Mouse (Mus musculus): ENCODE results near the gene Rex1bd. TPM values are rescaled to one million over a fixed set of nuclear protein-coding genes. Genes with fewer than 3 reads are reported as not detected.
A peak's percentile ranks its signal among the peaks of the same experiment; 100 is the strongest.

Gene Rex1bd
- total and polyA plus RNA-seq, 2 experiments from 2014 or later = 140 to 190 TPM

DNA sequence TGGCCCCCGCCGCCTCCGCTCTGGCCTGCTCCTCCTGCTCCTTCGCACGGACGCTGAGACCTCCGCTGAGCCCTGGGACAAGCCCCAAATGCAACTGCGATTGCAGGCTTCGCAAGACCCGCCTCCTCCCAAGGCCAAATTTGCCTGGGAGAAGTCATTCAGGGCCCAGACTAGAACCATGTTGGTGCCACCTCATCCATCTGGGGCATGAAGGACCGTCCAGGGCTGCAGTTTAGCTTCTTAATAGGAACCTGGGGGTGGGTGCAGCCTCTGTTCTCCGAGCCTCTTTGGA is 10.8 kb downstream of the Rex1bd start:
- H3K9ac ChIP-seq (replicated peaks; ENCODE audit: low read length) = no peak overlapping the region; the same call in 1 of the 2 replicates
- no peak for TF ChIP-seq CTCF (IDR thresholded peaks at IDR 0.05; ENCODE audit: low read depth)

DNA sequence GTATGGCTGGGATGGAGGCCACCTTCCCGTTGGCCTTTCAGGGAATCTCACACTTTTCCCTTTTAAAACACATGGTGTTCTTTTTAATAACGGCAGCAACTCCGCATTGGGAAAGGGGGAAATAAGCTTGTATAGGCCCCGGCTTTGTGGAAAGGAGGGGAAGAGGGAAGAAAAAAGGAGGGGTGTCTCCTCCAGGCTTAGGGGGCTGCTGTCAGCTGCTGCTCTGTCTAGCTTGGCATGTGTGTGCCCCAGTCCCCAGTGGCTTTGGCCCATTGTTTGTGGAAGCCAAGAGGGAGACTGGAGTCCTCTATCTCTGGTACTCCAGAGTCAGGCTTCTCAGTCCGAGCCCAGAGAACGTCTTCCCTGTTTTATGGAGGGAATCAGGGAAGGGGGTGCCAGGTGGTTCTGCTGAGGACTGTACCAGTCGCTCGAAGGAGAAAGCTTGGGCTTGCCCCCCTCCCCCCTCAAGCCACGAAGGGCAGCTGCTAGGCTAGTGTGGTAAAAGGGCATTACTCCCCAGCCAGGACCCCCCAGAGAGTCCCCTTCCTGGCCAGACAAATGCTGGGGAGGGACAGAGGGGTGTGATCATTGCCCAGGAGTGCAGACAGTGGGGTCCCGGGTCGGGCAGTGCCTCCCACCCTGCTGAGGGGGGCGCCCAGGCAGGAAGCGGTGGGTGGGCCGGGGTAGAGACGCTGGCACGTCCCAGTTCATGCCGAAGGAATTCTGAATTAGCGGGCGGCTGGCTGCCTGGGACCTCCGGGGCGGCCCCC is 11.4 kb downstream of the Rex1bd start:
- Histone ChIP-seq H3K27me3 (ENCODE audit: insufficient read depth, low read length) (peaks cover 59% of the 10 kb centered on the region), H3K4me2 (ENCODE audit: low read depth, low read length) (peak overlapping the region; percentile 62; the same call in 1 of the 2 replicates), H3K9me3 (ENCODE audit: low read length) (no peaks in the 10 kb centered on the region), H3K27ac (no peak overlapping the region), H3K9ac (replicated peaks; ENCODE audit: low read length) (no peak overlapping the region; the same call in 1 of the 2 replicates), H3K36me3 (ENCODE audit: insufficient read depth, low read length) (no peaks in the 10 kb centered on the region), H3K4me3 (ENCODE audit: low read length) (no peak overlapping the region), H3K4me1 (ENCODE audit: insufficient read depth, low read length) (no peaks in the 10 kb centered on the region)
- WGBS = 5% methylated on average over 19 of the region's 21 CpGs
- DNase-seq (ENCODE audit: low spot score) = no peak
- peak; percentile 27; the same call in 1 of the 2 replicates for ATAC-seq
- TF ChIP-seq CTCF (IDR thresholded peaks at IDR 0.05; ENCODE audit: low read depth) = no peak

More for the DNA sequence above, 10.8 kb downstream of the Rex1bd start:
- DNase-seq (ENCODE audit: low spot score) = no peak
- Histone ChIP-seq H3K4me3 (ENCODE audit: low read length) (no peak overlapping the region), H3K4me1 (ENCODE audit: insufficient read depth, low read length) (no peaks in the 10 kb centered on the region), H3K4me2 (ENCODE audit: low read depth, low read length) (peak overlapping the region; percentile 22; the same call in 1 of the 2 replicates), H3K27me3 (ENCODE audit: insufficient read depth, low read length) (peaks cover 54% of the 10 kb centered on the region), H3K27ac (no peak overlapping the region), H3K36me3 (ENCODE audit: insufficient read depth, low read length) (no peaks in the 10 kb centered on the region), H3K9me3 (ENCODE audit: low read length) (no peaks in the 10 kb centered on the region)
- WGBS = 8% methylated on average over 12 of the region's 12 CpGs
- no peak for ATAC-seq

- Histone ChIP-seq H3K36me3 (ENCODE audit: insufficient read depth, low read length) (no peaks in the 10 kb centered on the region), H3K27ac (no peak overlapping the region), H3K9ac (replicated peaks; ENCODE audit: low read length) (no peak overlapping the region), H3K4me2 (ENCODE audit: low read depth, low read length) (peak overlapping the region; percentile 62), H3K9me3 (ENCODE audit: low read length) (no peaks in the 10 kb centered on the region), H3K4me3 (ENCODE audit: low read length) (peak overlapping the region; percentile 35), H3K4me1 (ENCODE audit: insufficient read depth, low read length) (no peaks in the 10 kb centered on the region), H3K27me3 (ENCODE audit: insufficient read depth, low read length) (peaks cover 66% of the 10 kb centered on the region)
- no peak for DNase-seq (ENCODE audit: low spot score)
- WGBS = 3% methylated on average over 23 of the region's 28 CpGs
- no peak for ATAC-seq
- TF ChIP-seq CTCF (IDR thresholded peaks at IDR 0.05; ENCODE audit: low read depth) = no peak
Measured at GRCm38 (mm10) chr8:70494416-70494945, 12.1 kb downstream of the Rex1bd start.

GRCm38 (mm10) chr8:70493692-70494415 is 12.7 kb downstream of the Rex1bd start:
- WGBS = under 1% methylated on average over 47 of the region's 47 CpGs
- TF ChIP-seq CTCF (IDR thresholded peaks at IDR 0.05; ENCODE audit: low read depth) = no peak
- Histone ChIP-seq H3K36me3 (ENCODE audit: insufficient read depth, low read length) (no peaks in the 10 kb centered on the region), H3K9me3 (ENCODE audit: low read length) (no peaks in the 10 kb centered on the region), H3K27me3 (ENCODE audit: insufficient read depth, low read length) (peaks cover 72% of the 10 kb centered on the region), H3K9ac (replicated peaks; ENCODE audit: low read length) (no peak overlapping the region), H3K4me2 (ENCODE audit: low read depth, low read length) (peak overlapping the region; percentile 62), H3K4me3 (ENCODE audit: low read length) (peak overlapping the region; percentile 35), H3K27ac (no peak overlapping the region), H3K4me1 (ENCODE audit: insufficient read depth, low read length) (no peaks in the 10 kb centered on the region)
- no peak for DNase-seq (ENCODE audit: low spot score)
- ATAC-seq = peak; percentile 15; the same call in 1 of the 2 replicates

DNA sequence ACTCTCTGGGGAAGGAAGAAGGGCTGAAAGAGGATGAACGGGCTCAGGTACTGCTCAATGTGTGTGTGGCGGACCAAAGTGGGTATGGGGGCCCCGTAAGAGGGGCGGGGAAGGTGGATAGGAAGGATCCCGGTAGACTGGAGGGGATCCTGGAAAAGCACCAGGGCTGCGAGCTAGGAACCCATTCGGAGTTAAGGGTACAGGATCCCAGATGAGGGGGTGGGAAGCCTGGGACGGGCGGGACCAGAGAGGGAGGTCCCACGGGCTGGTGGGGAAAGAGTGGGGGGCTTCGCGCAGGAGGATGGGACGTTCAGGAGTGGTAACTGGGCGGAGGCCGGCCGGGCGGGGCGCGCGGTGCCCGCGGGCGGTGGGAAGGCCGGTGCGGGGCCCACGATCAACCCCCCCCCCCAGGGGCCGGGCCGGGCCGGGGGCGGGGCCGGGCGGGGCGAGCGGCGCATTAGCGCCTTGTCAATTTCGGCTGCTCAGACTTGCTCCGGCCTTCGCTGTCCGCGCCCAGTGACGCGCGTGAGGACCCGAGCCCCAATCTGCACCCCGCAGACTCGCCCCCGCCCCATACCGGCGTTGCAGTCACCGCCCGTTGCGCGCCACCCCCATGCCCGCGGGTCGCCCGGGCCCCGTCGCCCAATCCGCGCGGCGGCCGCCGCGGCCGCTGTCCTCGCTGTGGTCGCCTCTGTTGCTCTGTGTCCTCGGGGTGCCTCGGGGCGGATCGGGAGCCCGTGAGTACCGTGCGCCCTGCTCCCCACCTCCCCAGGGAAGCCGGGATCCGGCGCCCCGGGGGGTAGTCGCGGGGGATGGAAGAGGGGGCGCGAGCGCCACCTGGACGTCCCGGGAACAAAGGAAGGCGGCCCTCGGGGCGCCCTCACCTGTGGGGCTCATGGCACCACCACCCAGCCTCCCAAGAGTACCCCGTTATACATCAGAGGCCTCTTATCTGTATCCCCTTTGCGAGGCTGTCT is 13.6 kb downstream of the Rex1bd start, which contains the start of gene Crlf1:
Gene Crlf1 (plus strand): TSS at position 495 of the 977 bp plus-strand sequence.
- no peak for DNase-seq (ENCODE audit: low spot score)
- Histone ChIP-seq H3K27me3 (ENCODE audit: insufficient read depth, low read length) (peaks cover 73% of the 10 kb centered on the region), H3K4me3 (ENCODE audit: low read length) (peak within 1 kb of the TSS; percentile 35), H3K4me2 (ENCODE audit: low read depth, low read length) (peak within 1 kb of the TSS; percentile 62), H3K4me1 (ENCODE audit: insufficient read depth, low read length) (peaks cover 7% of the 10 kb centered on the region; the same call in 1 of the 2 replicates), H3K9me3 (ENCODE audit: low read length) (no peaks in the 10 kb centered on the region), H3K9ac (replicated peaks; ENCODE audit: low read length) (peak within 1 kb of the TSS; percentile 31; the same call in 1 of the 2 replicates), H3K27ac (no peak within 1 kb of the TSS), H3K36me3 (ENCODE audit: insufficient read depth, low read length) (no peaks in the 10 kb centered on the region)
- WGBS = 1% methylated on average over 52 of the region's 93 CpGs
- no peak for TF ChIP-seq CTCF (IDR thresholded peaks at IDR 0.05; ENCODE audit: low read depth)
- peak; percentile 9; the same call in 1 of the 2 replicates for ATAC-seq
